Mouse (Mus musculus): ENCODE data around the gene Rere. TPM values are rescaled to one million over a fixed set of nuclear protein-coding genes. Genes with fewer than 3 reads are reported as not detected.
A peak's percentile ranks its signal among the peaks of the same experiment; 100 is the strongest.

Gene Rere
- polyA plus RNA-seq, 1 experiment from 2014 or later = 27.2 TPM

DNA sequence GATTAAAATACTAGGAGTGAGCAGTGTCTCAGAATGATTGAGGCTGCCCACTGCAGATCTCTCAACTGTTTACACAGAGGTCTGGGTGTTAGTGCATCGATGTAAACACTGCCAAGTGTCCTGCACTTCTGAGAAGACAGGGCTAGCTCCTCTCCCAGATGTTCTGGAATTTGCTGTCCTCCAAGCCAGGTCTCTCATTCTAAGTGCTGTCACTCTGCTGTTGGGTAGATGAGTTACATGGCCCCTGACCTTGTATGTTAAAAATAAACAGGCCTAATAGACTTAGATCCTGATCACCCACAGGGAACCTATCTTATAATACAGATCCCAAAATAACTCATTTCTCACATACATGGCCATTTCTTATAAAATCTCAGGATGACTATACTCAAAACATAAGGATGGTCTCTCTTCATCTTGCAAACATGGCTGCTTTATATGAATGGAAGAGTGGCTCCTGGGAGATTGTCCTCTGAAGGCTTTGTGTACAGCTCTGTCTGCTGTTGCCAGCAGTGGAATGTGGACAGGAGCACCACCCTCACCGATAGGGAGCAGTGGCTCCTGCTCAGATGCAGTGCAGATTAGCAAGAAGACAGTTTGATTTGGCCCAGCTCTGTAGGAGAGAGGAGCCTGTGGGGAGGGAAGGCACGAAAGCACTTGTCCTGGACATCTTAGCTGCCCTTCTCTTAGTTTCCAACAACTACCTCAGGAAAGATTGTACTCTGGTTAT lies 294.1 kb downstream of the Rere start:
- no peaks in the 10 kb centered on the region for H3K9me3 ChIP-seq (replicated peaks)

DNA sequence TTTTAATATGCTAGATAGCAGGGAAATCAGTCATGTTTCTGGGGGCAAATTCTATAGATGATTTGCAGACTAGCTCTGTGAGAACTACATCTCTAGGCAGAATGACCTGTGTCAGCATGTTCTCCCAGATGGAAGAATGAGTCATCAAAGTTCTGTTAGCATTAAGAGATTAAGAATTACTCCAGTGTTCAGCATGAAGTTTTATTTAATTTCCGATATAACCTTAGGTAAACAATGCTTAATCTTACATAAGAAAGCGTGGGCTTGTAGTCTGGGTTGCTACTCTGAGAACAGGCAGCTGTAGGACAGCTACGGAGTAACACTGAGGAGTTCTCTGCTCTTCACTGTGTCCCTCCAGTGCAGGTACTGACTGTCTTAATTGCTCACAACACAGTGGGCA lies 294.9 kb downstream of the Rere start:
- H3K36me3 ChIP-seq = 0 out of 2 replicates have a peak, but pooled peaks cover 4% of the 10 kb centered on the region
- no peak overlapping the region for H3K4me3 ChIP-seq (replicated peaks)
- ATAC-seq (ENCODE audit: insufficient number of reproducible peaks, low FRiP score, low TSS enrichment, low read depth) = no peak
- no peaks in the 10 kb centered on the region for H3K27me3 ChIP-seq
- WGBS = 68% methylated on average over 3 of the region's 3 CpGs
- no peak overlapping the region for H3K4me2 ChIP-seq (replicated peaks)
- no peak overlapping the region; the same call in 1 of the 2 replicates for H3K27ac ChIP-seq (replicated peaks)
- no peak overlapping the region for H3K9ac ChIP-seq
- no peaks in the 10 kb centered on the region for H3K9me3 ChIP-seq (replicated peaks)
- peaks cover 21% of the 10 kb centered on the region for H3K4me1 ChIP-seq

More for the DNA sequence above, 294.1 kb downstream of the Rere start:
- WGBS = 70% methylated on average over 3 of the region's 3 CpGs
- H3K36me3 ChIP-seq = 0 out of 2 replicates have a peak, but pooled peaks cover 4% of the 10 kb centered on the region
- no peak overlapping the region for H3K9ac ChIP-seq
- no peak overlapping the region for H3K4me2 ChIP-seq (replicated peaks)
- no peak overlapping the region for H3K4me3 ChIP-seq (replicated peaks)
- ATAC-seq (ENCODE audit: insufficient number of reproducible peaks, low FRiP score, low TSS enrichment, low read depth) = no peak
- H3K27ac ChIP-seq (replicated peaks) = no peak overlapping the region; the same call in 1 of the 2 replicates
- H3K27me3 ChIP-seq = no peaks in the 10 kb centered on the region
- peaks cover 29% of the 10 kb centered on the region for H3K4me1 ChIP-seq

DNA sequence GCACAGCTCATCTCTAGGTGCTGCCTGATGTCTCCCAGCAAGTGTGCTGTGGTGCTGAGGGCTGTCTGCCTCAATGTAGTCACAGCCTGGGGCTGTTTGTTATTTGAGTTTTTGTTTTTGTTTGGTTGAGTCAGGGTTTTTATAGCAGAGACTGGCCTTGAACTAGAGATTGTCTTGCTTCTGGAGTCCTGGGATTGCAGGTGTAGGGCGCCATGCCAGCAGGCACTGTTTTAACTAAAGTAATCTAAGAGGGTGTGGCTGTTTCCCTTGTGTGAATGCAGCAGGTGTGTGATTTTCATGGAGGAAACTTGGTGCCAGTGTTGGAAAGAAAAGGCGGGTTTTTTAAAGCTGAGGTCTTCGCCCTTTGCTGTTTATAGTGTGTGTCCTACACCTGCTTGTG lies 296.6 kb downstream of the Rere start:
- no peaks in the 10 kb centered on the region for H3K27me3 ChIP-seq
- H3K9ac ChIP-seq = no peak overlapping the region
- no peaks in the 10 kb centered on the region for H3K9me3 ChIP-seq (replicated peaks)
- H3K4me2 ChIP-seq (replicated peaks) = no peak overlapping the region
- no peak for ATAC-seq (ENCODE audit: insufficient number of reproducible peaks, low FRiP score, low TSS enrichment, low read depth)
- no peak overlapping the region for H3K4me3 ChIP-seq (replicated peaks)
- peaks cover 35% of the 10 kb centered on the region for H3K4me1 ChIP-seq
- no peak overlapping the region for H3K27ac ChIP-seq (replicated peaks)
- H3K36me3 ChIP-seq = 0 out of 2 replicates have a peak, but pooled peaks cover 4% of the 10 kb centered on the region
- 89% methylated on average over 3 of the region's 3 CpGs for WGBS

DNA sequence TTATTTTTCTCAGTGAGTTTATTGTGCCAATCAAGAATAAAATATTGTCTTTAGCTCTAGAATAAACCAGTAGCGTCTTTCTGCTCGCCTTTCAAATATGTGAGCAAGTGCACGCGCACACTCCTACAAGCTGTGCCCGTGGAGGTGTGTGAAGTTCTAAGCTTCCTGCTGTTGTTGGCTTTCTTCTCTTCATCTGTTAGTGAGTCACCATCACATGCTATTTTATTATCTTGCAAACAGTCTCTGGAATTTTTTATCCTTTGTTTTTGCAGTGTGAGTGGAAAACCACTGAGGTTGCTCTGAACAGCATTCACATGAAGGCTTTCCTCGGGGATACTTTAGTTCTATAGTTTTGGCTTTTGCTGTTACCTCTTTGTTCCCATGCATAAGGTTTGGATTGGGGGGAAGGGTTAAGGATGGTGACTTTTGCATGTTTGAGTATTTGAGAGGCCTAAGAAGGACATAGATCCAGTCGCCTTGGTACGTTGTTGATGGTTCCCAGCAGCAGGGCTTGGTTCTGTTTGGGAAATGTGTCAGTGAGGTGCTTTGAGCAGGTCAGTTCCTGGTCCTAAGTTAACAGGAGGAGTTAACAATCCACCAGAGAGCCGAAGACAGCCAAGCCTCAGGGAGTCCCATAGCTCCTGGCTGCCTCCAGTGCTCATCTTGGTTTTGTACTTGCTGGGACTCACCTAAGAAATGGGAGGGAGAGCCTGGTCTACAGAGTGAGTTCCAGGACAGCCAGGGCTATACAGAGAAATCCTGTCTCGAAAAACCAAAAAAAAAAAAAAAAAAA lies 300.7 kb downstream of the Rere start:
- Histone ChIP-seq H3K27me3 (no peaks in the 10 kb centered on the region), H3K4me3 (replicated peaks) (no peak overlapping the region), H3K9ac (no peak overlapping the region), H3K9me3 (replicated peaks) (no peaks in the 10 kb centered on the region), H3K27ac (replicated peaks) (peak overlapping the region; percentile 65), H3K36me3 (0 out of 2 replicates have a peak, but pooled peaks cover 4% of the 10 kb centered on the region), H3K4me1 (peaks cover 46% of the 10 kb centered on the region), H3K4me2 (replicated peaks) (no peak overlapping the region)
- no peak for ATAC-seq (ENCODE audit: insufficient number of reproducible peaks, low FRiP score, low TSS enrichment, low read depth)
- WGBS = 66% methylated on average over 10 of the region's 10 CpGs

DNA sequence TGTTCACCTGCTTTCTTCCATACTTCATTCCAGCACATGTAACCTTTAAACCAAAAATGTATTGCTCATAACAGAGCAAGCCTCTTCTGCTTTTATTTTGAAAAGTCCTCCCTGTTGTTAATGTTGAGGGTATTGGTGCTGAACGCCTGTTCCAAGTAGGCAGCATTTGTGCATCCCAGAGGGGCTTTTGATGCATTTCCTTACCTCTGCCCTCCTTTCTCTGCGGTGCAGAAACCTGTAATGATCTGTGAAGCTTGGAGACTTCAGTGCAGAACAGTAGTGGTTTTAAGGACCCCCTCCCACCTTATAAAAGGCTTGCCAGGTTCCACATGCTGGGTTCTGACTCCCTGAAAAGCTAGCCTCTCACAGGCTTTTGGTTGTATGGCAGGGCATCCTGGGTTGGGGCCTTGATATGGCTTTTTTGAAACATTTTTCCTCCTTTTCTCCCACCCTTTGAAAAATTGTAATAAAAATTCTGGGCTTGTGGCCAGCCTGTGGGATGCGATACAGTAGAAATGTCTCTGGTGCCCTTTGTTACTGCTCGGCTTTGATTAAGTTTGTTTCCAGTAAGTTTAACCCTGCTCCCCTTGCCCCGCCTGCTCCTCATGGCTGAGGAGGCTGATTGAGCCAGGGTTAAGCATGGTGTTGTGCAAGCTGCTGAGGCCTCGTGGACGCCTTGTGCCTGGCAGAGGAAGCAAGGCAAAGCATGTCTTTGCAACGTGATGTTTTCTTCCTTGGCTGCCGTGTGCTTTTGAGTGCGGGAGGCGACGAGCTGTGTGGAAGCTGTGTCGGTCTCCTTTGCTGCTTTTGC lies 301.7 kb downstream of the Rere start:
- Histone ChIP-seq H3K9me3 (replicated peaks) (no peaks in the 10 kb centered on the region), H3K4me3 (replicated peaks) (no peak overlapping the region), H3K9ac (no peak overlapping the region), H3K27me3 (no peaks in the 10 kb centered on the region), H3K4me2 (replicated peaks) (peak overlapping the region; percentile 6), H3K27ac (replicated peaks) (peak overlapping the region; percentile 85), H3K4me1 (peaks cover 49% of the 10 kb centered on the region), H3K36me3 (no peaks in the 10 kb centered on the region)
- 8% methylated on average over 13 of the region's 13 CpGs for WGBS
- ATAC-seq (ENCODE audit: insufficient number of reproducible peaks, low FRiP score, low TSS enrichment, low read depth) = peak; percentile 86

DNA sequence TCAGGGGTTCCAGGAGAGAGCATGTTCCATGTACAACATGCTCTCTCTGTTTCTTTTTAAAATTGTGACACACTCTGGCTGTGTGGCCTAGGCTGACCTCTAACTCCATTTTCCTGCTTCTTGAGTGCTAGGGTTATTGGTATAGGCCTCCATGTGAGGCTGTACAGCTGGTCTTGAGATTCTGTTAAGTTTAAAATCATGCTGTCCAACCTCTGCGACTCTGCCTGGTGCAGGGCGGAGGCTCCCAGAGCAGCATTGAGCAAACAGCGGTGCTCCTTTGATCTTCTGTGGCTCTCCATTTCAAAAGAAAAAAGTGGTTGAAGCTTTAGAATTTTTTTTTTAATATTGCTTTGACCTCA lies 302.3 kb downstream of the Rere start:
- Histone ChIP-seq H3K4me2 (replicated peaks) (peak overlapping the region; percentile 6; the same call in 1 of the 2 replicates), H3K27ac (replicated peaks) (peak overlapping the region; percentile 85), H3K9me3 (replicated peaks) (no peaks in the 10 kb centered on the region), H3K9ac (no peak overlapping the region), H3K4me3 (replicated peaks) (no peak overlapping the region), H3K27me3 (no peaks in the 10 kb centered on the region), H3K4me1 (peaks cover 49% of the 10 kb centered on the region), H3K36me3 (no peaks in the 10 kb centered on the region)
- WGBS = 29% methylated on average over 3 of the region's 3 CpGs
- no peak for ATAC-seq (ENCODE audit: insufficient number of reproducible peaks, low FRiP score, low TSS enrichment, low read depth)

DNA sequence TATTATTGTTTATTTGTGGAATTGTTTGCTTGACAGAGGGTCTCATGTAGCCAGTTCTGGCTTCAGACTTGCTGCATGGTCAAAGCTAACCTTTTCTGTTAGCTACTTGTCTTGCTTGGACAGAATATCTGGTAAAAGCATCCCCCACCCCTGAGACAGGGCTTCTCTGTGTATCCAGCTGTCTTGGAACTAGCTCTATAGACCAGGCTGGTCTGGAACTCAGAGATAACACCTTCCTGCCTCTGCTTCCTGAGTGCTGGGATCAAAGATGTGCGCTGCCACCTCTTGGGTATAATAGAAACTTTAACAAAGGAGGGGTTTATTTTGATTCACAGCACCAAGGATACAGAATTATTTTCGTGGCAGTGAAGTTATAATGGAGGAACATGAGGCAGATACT lies 304.4 kb downstream of the Rere start:
- Histone ChIP-seq H3K27me3 (no peaks in the 10 kb centered on the region), H3K4me3 (replicated peaks) (no peak overlapping the region), H3K4me1 (peaks cover 56% of the 10 kb centered on the region), H3K27ac (replicated peaks) (no peak overlapping the region), H3K4me2 (replicated peaks) (no peak overlapping the region), H3K36me3 (no peaks in the 10 kb centered on the region), H3K9me3 (replicated peaks) (no peaks in the 10 kb centered on the region), H3K9ac (no peak overlapping the region)
- no peak for ATAC-seq (ENCODE audit: insufficient number of reproducible peaks, low FRiP score, low TSS enrichment, low read depth)
- 91% methylated on average over 2 of the region's 2 CpGs for whole genome bisulfite sequencing

DNA sequence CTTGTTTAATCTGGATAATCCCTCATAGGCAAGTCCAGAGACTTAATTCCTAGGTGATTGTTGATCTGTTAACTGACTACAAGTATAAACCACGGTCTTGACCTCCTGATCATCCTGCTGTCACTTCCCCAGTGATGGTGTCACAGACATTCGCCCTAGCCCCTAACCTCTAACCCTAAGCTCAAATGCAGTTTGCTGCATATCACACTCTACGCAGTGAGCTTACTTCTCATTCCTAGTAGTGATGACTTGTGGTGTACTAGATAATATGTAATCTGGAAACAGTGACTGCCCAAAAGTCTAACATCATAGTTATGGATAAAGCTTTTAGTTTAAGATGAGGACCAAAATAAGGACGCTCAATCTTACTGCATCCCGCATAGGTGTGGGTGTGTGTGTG lies 304.8 kb downstream of the Rere start:
- Histone ChIP-seq H3K4me1 (peaks cover 61% of the 10 kb centered on the region), H3K27me3 (no peaks in the 10 kb centered on the region), H3K9ac (no peak overlapping the region), H3K4me2 (replicated peaks) (no peak overlapping the region), H3K36me3 (no peaks in the 10 kb centered on the region), H3K9me3 (replicated peaks) (no peaks in the 10 kb centered on the region), H3K4me3 (replicated peaks) (no peak overlapping the region), H3K27ac (replicated peaks) (no peak overlapping the region)
- ATAC-seq (ENCODE audit: insufficient number of reproducible peaks, low FRiP score, low TSS enrichment, low read depth) = no peak
- WGBS = 88% methylated on average over 5 of the region's 5 CpGs

DNA sequence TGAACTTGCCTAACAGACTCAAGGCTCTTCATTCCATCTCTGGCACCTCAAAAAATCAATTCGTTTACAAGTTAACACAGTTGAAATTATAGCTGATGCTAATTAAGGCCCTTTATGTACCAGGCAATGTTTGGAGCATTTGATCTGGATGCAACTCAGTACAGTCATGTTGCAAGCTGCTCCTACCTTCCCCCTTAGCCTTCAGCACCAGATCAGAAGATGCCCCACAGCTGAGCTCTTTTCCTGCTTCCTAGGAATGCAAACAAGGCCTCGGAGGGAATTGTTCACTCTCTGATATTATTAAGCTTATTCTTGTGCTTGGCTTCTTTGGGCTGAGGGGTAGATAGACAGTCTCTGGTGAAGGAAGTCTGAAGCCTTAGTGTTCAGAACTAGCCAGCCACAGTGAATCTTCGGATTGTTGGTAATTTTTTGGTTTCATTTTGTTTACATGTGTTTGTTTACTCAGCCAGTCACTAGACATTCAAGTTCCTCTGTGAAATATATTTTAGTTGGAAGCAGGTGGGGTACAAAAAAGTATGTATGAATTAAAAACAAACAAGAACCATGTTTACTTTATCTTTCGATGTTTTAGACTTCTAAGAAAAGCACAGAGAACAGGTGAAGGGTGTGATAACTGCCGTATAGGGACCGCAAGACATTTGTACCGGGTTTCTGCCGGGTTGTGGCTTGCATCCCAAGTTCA lies 306.3 kb downstream of the Rere start:
- Histone ChIP-seq H3K27ac (replicated peaks) (peak overlapping the region; percentile 48; the same call in 1 of the 2 replicates), H3K4me3 (replicated peaks) (no peak overlapping the region), H3K9ac (no peak overlapping the region), H3K36me3 (no peaks in the 10 kb centered on the region), H3K27me3 (no peaks in the 10 kb centered on the region), H3K4me2 (replicated peaks) (no peak overlapping the region), H3K9me3 (replicated peaks) (no peaks in the 10 kb centered on the region), H3K4me1 (peaks cover 59% of the 10 kb centered on the region)
- no peak for ATAC-seq (ENCODE audit: insufficient number of reproducible peaks, low FRiP score, low TSS enrichment, low read depth)
- WGBS = 56% methylated on average over 8 of the region's 8 CpGs

DNA sequence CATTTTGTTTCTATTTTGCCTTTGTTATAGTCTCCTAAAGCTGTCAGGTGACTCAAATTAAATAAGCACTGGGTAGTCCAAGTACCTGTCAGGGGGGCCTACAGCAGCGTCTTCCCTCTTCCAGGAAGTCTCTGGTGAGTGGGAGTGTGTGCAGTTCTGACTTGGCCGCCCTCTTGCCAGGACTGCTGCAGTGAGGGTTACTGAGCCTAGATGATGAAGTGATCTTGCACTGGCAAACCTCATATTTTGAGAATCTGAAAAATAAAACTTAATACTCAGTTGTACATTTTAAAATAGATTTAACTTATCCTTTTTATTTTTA lies 306.8 kb downstream of the Rere start:
- no peaks in the 10 kb centered on the region for H3K36me3 ChIP-seq
- H3K27ac ChIP-seq (replicated peaks) = no peak overlapping the region
- WGBS = 69% methylated on average over 2 of the region's 2 CpGs
- H3K4me3 ChIP-seq (replicated peaks) = no peak overlapping the region
- no peak; the same call in 1 of the 2 replicates for ATAC-seq (ENCODE audit: insufficient number of reproducible peaks, low FRiP score, low TSS enrichment, low read depth)
- no peaks in the 10 kb centered on the region for H3K9me3 ChIP-seq (replicated peaks)
- H3K27me3 ChIP-seq = no peaks in the 10 kb centered on the region
- H3K9ac ChIP-seq = no peak overlapping the region
- H3K4me2 ChIP-seq (replicated peaks) = no peak overlapping the region
- peaks cover 56% of the 10 kb centered on the region for H3K4me1 ChIP-seq
